Mouse (Mus musculus): ENCODE measurements around the gene Exoc3l4. TPM values are rescaled to one million over a fixed set of nuclear protein-coding genes. Genes with fewer than 3 reads are reported as not detected.

Gene Exoc3l4
- total and polyA plus RNA-seq, 3 experiments = 0.27 TPM; not detected in 2

- no peak for ATAC-seq (ENCODE audit: extremely low read depth, insufficient number of reproducible peaks, low FRiP score, poor library complexity, severe bottlenecking)
- Histone ChIP-seq H3K27me3 (ENCODE audit: insufficient read depth, low read length) (peaks cover 60% of the 10 kb centered on the region), H3K9me3 (replicated peaks) (peaks cover 4% of the 10 kb centered on the region), H3K4me1 (ENCODE audit: insufficient read depth, low read depth, low read length) (peaks cover 6% of the 10 kb centered on the region), H3K36me3 (replicated peaks) (no peaks in the 10 kb centered on the region), H3K4me3 (ENCODE audit: low read depth, low read length) (peak overlapping the region; percentile 7; the same call in 1 of the 2 replicates)
- peak; percentile 90; the same call in 1 of the 2 replicates for TF ChIP-seq POLR2AphosphoS5 (IDR thresholded peaks at IDR 0.05; ENCODE audit: insufficient replicate concordance, low read depth, low read length)
- TF ChIP-seq TAL1 (conservative IDR thresholded peaks at IDR 0.05; ENCODE audit: low read depth, low read length) = no peak
- no peak for TF ChIP-seq GATA1 (IDR thresholded peaks at IDR 0.05; ENCODE audit: borderline replicate concordance, low read length)
- TF ChIP-seq CTCF (IDR thresholded peaks at IDR 0.05; ENCODE audit: low read depth, low read length) = no peak
- no peak for TF ChIP-seq GATA2 (IDR thresholded peaks at IDR 0.05; ENCODE audit: borderline replicate concordance, low read depth, low read length)
- DNase-seq (ENCODE audit: low spot score) = no peak
Observed at GRCm38 (mm10) chr12:111466369-111466768, 49.6 kb downstream of the Exoc3l4 start.

DNA sequence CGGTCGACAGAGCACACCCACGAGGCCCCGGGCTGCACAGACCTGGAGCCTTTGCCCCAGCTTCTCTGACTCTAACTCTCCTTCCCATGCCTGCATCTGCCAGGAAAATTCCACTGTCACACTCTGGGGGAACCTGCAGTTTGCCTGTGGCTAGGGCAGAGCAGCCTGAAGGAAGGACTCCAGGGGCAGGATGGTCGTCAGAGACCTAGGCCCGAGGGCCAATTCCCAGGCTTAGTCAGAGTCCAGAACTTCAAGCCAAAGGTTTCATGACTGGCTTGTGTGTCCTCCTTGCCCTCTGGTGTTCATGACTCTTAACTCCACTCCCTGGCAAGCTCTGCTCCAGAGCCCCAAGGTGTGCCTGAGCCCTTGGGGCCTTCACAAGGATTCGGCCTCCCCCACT is 51.4 kb downstream of the Exoc3l4 start:
- ATAC-seq (ENCODE audit: extremely low read depth, insufficient number of reproducible peaks, low FRiP score, poor library complexity, severe bottlenecking) = no peak
- TF ChIP-seq CTCF (IDR thresholded peaks at IDR 0.05; ENCODE audit: low read depth, low read length) (no peak), POLR2AphosphoS5 (IDR thresholded peaks at IDR 0.05; ENCODE audit: insufficient replicate concordance, low read depth, low read length) (no peak), GATA2 (IDR thresholded peaks at IDR 0.05; ENCODE audit: borderline replicate concordance, low read depth, low read length) (no peak), TAL1 (conservative IDR thresholded peaks at IDR 0.05; ENCODE audit: low read depth, low read length) (no peak), GATA1 (IDR thresholded peaks at IDR 0.05; ENCODE audit: borderline replicate concordance, low read length) (no peak)
- Histone ChIP-seq H3K4me3 (ENCODE audit: low read depth, low read length) (no peak overlapping the region), H3K36me3 (replicated peaks) (no peaks in the 10 kb centered on the region), H3K9me3 (replicated peaks) (peaks cover 4% of the 10 kb centered on the region), H3K4me1 (ENCODE audit: insufficient read depth, low read depth, low read length) (no peaks in the 10 kb centered on the region; the same call in 1 of the 2 replicates), H3K27me3 (ENCODE audit: insufficient read depth, low read length) (peaks cover 51% of the 10 kb centered on the region)
- no peak for DNase-seq (ENCODE audit: low spot score)

- Histone ChIP-seq H3K27me3 (ENCODE audit: insufficient read depth, low read length) (peaks cover 53% of the 10 kb centered on the region), H3K4me1 (ENCODE audit: insufficient read depth, low read depth, low read length) (no peaks in the 10 kb centered on the region; the same call in 1 of the 2 replicates), H3K36me3 (replicated peaks) (no peaks in the 10 kb centered on the region), H3K4me3 (ENCODE audit: low read depth, low read length) (no peak overlapping the region), H3K9me3 (replicated peaks) (peaks cover 4% of the 10 kb centered on the region)
- TF ChIP-seq POLR2AphosphoS5 (IDR thresholded peaks at IDR 0.05; ENCODE audit: insufficient replicate concordance, low read depth, low read length) = no peak
- TF ChIP-seq CTCF (IDR thresholded peaks at IDR 0.05; ENCODE audit: low read depth, low read length) = peak; percentile 89
- ATAC-seq (ENCODE audit: extremely low read depth, insufficient number of reproducible peaks, low FRiP score, poor library complexity, severe bottlenecking) (peak; percentile 59), DNase-seq (ENCODE audit: low spot score) (peak; percentile 68)
Observed at GRCm38 (mm10) chr12:111469507-111469906, 52.7 kb downstream of the Exoc3l4 start.

- no peaks in the 10 kb centered on the region for H3K36me3 ChIP-seq (replicated peaks)
- peaks cover 47% of the 10 kb centered on the region for H3K27me3 ChIP-seq (ENCODE audit: insufficient read depth, low read length)
- peaks cover 4% of the 10 kb centered on the region for H3K9me3 ChIP-seq (replicated peaks)
- TF ChIP-seq GATA2 (IDR thresholded peaks at IDR 0.05; ENCODE audit: borderline replicate concordance, low read depth, low read length) = no peak
- no peak for TF ChIP-seq TAL1 (conservative IDR thresholded peaks at IDR 0.05; ENCODE audit: low read depth, low read length)
- TF ChIP-seq POLR2AphosphoS5 (IDR thresholded peaks at IDR 0.05; ENCODE audit: insufficient replicate concordance, low read depth, low read length) = no peak
- no peak for TF ChIP-seq CTCF (IDR thresholded peaks at IDR 0.05; ENCODE audit: low read depth, low read length)
- TF ChIP-seq GATA1 (IDR thresholded peaks at IDR 0.05; ENCODE audit: borderline replicate concordance, low read length) = no peak
- no peak for DNase-seq (ENCODE audit: low spot score)
- no peaks in the 10 kb centered on the region; the same call in 1 of the 2 replicates for H3K4me1 ChIP-seq (ENCODE audit: insufficient read depth, low read depth, low read length)
- no peak for ATAC-seq (ENCODE audit: extremely low read depth, insufficient number of reproducible peaks, low FRiP score, poor library complexity, severe bottlenecking)
- no peak overlapping the region for H3K4me3 ChIP-seq (ENCODE audit: low read depth, low read length)
Observed at GRCm38 (mm10) chr12:111471119-111471518, 54.3 kb downstream of the Exoc3l4 start.

GRCm38 (mm10) chr12:111471721-111472120 is 54.9 kb downstream of the Exoc3l4 start:
- Histone ChIP-seq H3K4me1 (ENCODE audit: insufficient read depth, low read depth, low read length) (no peaks in the 10 kb centered on the region; the same call in 1 of the 2 replicates), H3K9me3 (replicated peaks) (no peaks in the 10 kb centered on the region), H3K4me3 (ENCODE audit: low read depth, low read length) (no peak overlapping the region), H3K27me3 (ENCODE audit: insufficient read depth, low read length) (peaks cover 47% of the 10 kb centered on the region), H3K36me3 (replicated peaks) (no peaks in the 10 kb centered on the region)
- no peak for DNase-seq (ENCODE audit: low spot score)
- TF ChIP-seq POLR2AphosphoS5 (IDR thresholded peaks at IDR 0.05; ENCODE audit: insufficient replicate concordance, low read depth, low read length) = no peak
- no peak for TF ChIP-seq GATA2 (IDR thresholded peaks at IDR 0.05; ENCODE audit: borderline replicate concordance, low read depth, low read length)
- no peak for TF ChIP-seq CTCF (IDR thresholded peaks at IDR 0.05; ENCODE audit: low read depth, low read length)
- no peak for TF ChIP-seq TAL1 (conservative IDR thresholded peaks at IDR 0.05; ENCODE audit: low read depth, low read length)
- TF ChIP-seq GATA1 (IDR thresholded peaks at IDR 0.05; ENCODE audit: borderline replicate concordance, low read length) = no peak
- ATAC-seq (ENCODE audit: extremely low read depth, insufficient number of reproducible peaks, low FRiP score, poor library complexity, severe bottlenecking) = no peak

GRCm38 (mm10) chr12:111472886-111473285 is 56.1 kb downstream of the Exoc3l4 start:
- DNase-seq (ENCODE audit: low spot score) (no peak), ATAC-seq (ENCODE audit: extremely low read depth, insufficient number of reproducible peaks, low FRiP score, poor library complexity, severe bottlenecking) (no peak)
- no peak overlapping the region for H3K4me3 ChIP-seq (ENCODE audit: low read depth, low read length)
- H3K4me1 ChIP-seq (ENCODE audit: insufficient read depth, low read depth, low read length) = no peaks in the 10 kb centered on the region; the same call in 1 of the 2 replicates
- H3K27me3 ChIP-seq (ENCODE audit: insufficient read depth, low read length) = peaks cover 55% of the 10 kb centered on the region
- no peaks in the 10 kb centered on the region for H3K36me3 ChIP-seq (replicated peaks)
- 0 out of 2 replicates have a peak, but pooled peaks cover 3% of the 10 kb centered on the region for H3K9me3 ChIP-seq (replicated peaks)
- no peak for TF ChIP-seq TAL1 (conservative IDR thresholded peaks at IDR 0.05; ENCODE audit: low read depth, low read length)
- TF ChIP-seq CTCF (IDR thresholded peaks at IDR 0.05; ENCODE audit: low read depth, low read length) = no peak
- no peak for TF ChIP-seq POLR2AphosphoS5 (IDR thresholded peaks at IDR 0.05; ENCODE audit: insufficient replicate concordance, low read depth, low read length)
- TF ChIP-seq GATA1 (IDR thresholded peaks at IDR 0.05; ENCODE audit: borderline replicate concordance, low read length) = no peak
- TF ChIP-seq GATA2 (IDR thresholded peaks at IDR 0.05; ENCODE audit: borderline replicate concordance, low read depth, low read length) = no peak
